Mouse (Mus musculus) CH12.LX (cell line): ENCODE results near the gene Schip1. TPM values are rescaled to one million over a fixed set of nuclear protein-coding genes. Genes with fewer than 3 reads are reported as not detected.

ENCODE experiments used
- DNase-seq: peaks from one replicate; pipeline ENCODE4 v3.0.0-alpha.2; 2013; ENCODE audit errors: extremely low read depth
- H3K27ac ChIP-seq: 2 replicates; pipeline ENCODE4 v1.5.1; 2012; ENCODE audit warnings: low read depth, mild to moderate bottlenecking, control low read depth, moderate library complexity; ENCODE audit not compliant: insufficient read depth
- H3K27me3 ChIP-seq: replicated peaks from 2 replicates; pipeline ENCODE3; 2012; ENCODE audit warnings: inconsistent platforms
- H3K36me3 ChIP-seq, 2 experiments: replicated peaks in 1 of 2; 2 replicates each; pipeline versions ENCODE3 to v1.6.1; 2012; ENCODE audit warnings: inconsistent platforms in 1 of 2, low read length in 1 of 2, mild to moderate bottlenecking in 1 of 2, mixed read lengths in 1 of 2, moderate library complexity in 1 of 2; ENCODE audit not compliant: control insufficient read depth in 1 of 2, insufficient read depth in 1 of 2
- H3K4me1 ChIP-seq, 2 experiments: 2 replicates each; pipeline ENCODE4 v1.6.1; 2012; ENCODE audit warnings: inconsistent platforms in 1 of 2, moderate library complexity in 1 of 2; ENCODE audit not compliant: insufficient read depth in 2 of 2, control insufficient read depth in 1 of 2
- H3K4me2 ChIP-seq: 2 replicates; pipeline ENCODE4 v1.6.1; 2012; ENCODE audit warnings: low read depth, mild to moderate bottlenecking, control low read depth; ENCODE audit not compliant: poor library complexity, insufficient read depth, severe bottlenecking
- H3K4me3 ChIP-seq, 3 experiments: fragments of 150-350 bp in 1 of 3; sonication (generic) in 1 of 3; replicated peaks in 1 of 3; 2 replicates each; pipeline versions ENCODE3 to v1.5.1; 2011 to 2012; ENCODE audit warnings: low read depth in 2 of 3, low read length in 2 of 3, mild to moderate bottlenecking in 2 of 3, moderate library complexity in 2 of 3, control low read depth in 1 of 3, improper control_type of control experiment in 1 of 3, inconsistent platforms in 1 of 3, mixed read lengths in 1 of 3; ENCODE audit not compliant: poor library complexity in 1 of 3
- H3K79me2 ChIP-seq: replicated peaks from 2 replicates; pipeline ENCODE4 v1.6.1; 2012; ENCODE audit warnings: mild to moderate bottlenecking, moderate library complexity; ENCODE audit not compliant: control insufficient read depth, poor library complexity, insufficient read depth, severe bottlenecking; ENCODE audit errors: extremely low read depth
- H3K9ac ChIP-seq: 2 replicates; pipeline ENCODE4 v1.6.1; 2012; ENCODE audit warnings: low read depth, mild to moderate bottlenecking, control low read depth, moderate library complexity; ENCODE audit not compliant: insufficient read depth
- H3K9me3 ChIP-seq: replicated peaks from 2 replicates; pipeline ENCODE3; 2012; ENCODE audit warnings: low read length, inconsistent platforms, mixed read lengths
- CHD1 ChIP-seq: IDR thresholded peaks from 2 replicates; pipeline ENCODE4 v1.6.1; 2012; ENCODE audit warnings: low read depth, low read length, improper control_type of control experiment, inconsistent platforms
- CTCF ChIP-seq, 2 experiments: IDR thresholded peaks in 1 of 2; conservative IDR thresholded peaks in 1 of 2; 2 replicates each; pipeline ENCODE4 v1.5.1; 2011 to 2012; ENCODE audit warnings: low read depth in 2 of 2, low read length in 2 of 2, improper control_type of control experiment in 1 of 2, inconsistent platforms in 1 of 2, mild to moderate bottlenecking in 1 of 2, moderate library complexity in 1 of 2
- EP300 ChIP-seq: IDR thresholded peaks from 2 replicates; pipeline ENCODE4 v1.6.1; 2011; ENCODE audit warnings: low read length, improper control_type of control experiment
- ETS1 ChIP-seq: conservative IDR thresholded peaks from 2 replicates; pipeline ENCODE4 v1.6.1; 2012; ENCODE audit warnings: low read depth, mild to moderate bottlenecking, inconsistent platforms, low read length, improper control_type of control experiment, moderate library complexity
- GABPA ChIP-seq: IDR thresholded peaks from 2 replicates; pipeline ENCODE4 v1.6.1; 2012; ENCODE audit warnings: low read depth, low read length, improper control_type of control experiment, inconsistent platforms; ENCODE audit not compliant: insufficient replicate concordance
- HCFC1 ChIP-seq: IDR thresholded peaks from 2 replicates; pipeline ENCODE4 v1.6.1; 2012; ENCODE audit warnings: low read depth, mild to moderate bottlenecking, inconsistent platforms, low read length, improper control_type of control experiment
- IRF4 ChIP-seq: IDR thresholded peaks from 2 replicates; pipeline ENCODE4 v1.6.1; 2014; ENCODE audit warnings: low read depth, mild to moderate bottlenecking, inconsistent platforms, low read length, improper control_type of control experiment
- JUN ChIP-seq: IDR thresholded peaks from 2 replicates; pipeline ENCODE4 v1.6.1; 2011; ENCODE audit warnings: low read depth, mild to moderate bottlenecking, low read length, improper control_type of control experiment, moderate library complexity; ENCODE audit not compliant: insufficient read depth
- MAZ ChIP-seq: IDR thresholded peaks from 2 replicates; pipeline ENCODE4 v1.6.1; 2012; ENCODE audit warnings: low read depth, mild to moderate bottlenecking, inconsistent platforms, low read length, improper control_type of control experiment, moderate library complexity
- MEF2A ChIP-seq: IDR thresholded peaks from 2 replicates; pipeline ENCODE4 v1.6.1; 2014; ENCODE audit warnings: low read depth, mild to moderate bottlenecking, inconsistent platforms, low read length, improper control_type of control experiment, borderline replicate concordance
- MXI1 ChIP-seq: IDR thresholded peaks from 2 replicates; pipeline ENCODE4 v1.6.1; 2011; ENCODE audit warnings: mild to moderate bottlenecking, low read depth, low read length, improper control_type of control experiment
- MYC ChIP-seq: IDR thresholded peaks from 2 replicates; pipeline ENCODE4 v1.6.1; 2011; ENCODE audit warnings: low read depth, mild to moderate bottlenecking, improper control_type of control experiment, low read length
- NELFE ChIP-seq: IDR thresholded peaks from 2 replicates; pipeline ENCODE4 v1.6.1; 2011; ENCODE audit warnings: low read depth, low read length, improper control_type of control experiment
- NRF1 ChIP-seq: IDR thresholded peaks from 2 replicates; pipeline ENCODE4 v1.6.1; 2014; ENCODE audit warnings: low read depth, mild to moderate bottlenecking, inconsistent platforms, low read length, improper control_type of control experiment, moderate library complexity
- POLR2A ChIP-seq: IDR thresholded peaks from 2 replicates; pipeline ENCODE4 v1.6.1; 2011; ENCODE audit warnings: low read depth, mild to moderate bottlenecking, improper control_type of control experiment, low read length
- RAD21 ChIP-seq: IDR thresholded peaks from 2 replicates; pipeline ENCODE4 v1.6.1; 2011; ENCODE audit warnings: low read depth, mild to moderate bottlenecking, low read length, improper control_type of control experiment, moderate library complexity
- SIN3A ChIP-seq: IDR thresholded peaks from 2 replicates; pipeline ENCODE4 v1.6.1; 2012; ENCODE audit warnings: low read length, improper control_type of control experiment, inconsistent platforms
- TBP ChIP-seq: conservative IDR thresholded peaks from 2 replicates; pipeline ENCODE4 v1.6.1; 2011; ENCODE audit warnings: low read depth, low read length, improper control_type of control experiment
- UBTF ChIP-seq: IDR thresholded peaks from 2 replicates; pipeline ENCODE4 v1.6.1; 2012; ENCODE audit warnings: low read depth, mild to moderate bottlenecking, inconsistent platforms, low read length, improper control_type of control experiment, moderate library complexity
- USF1 ChIP-seq: IDR thresholded peaks from 2 replicates; pipeline ENCODE4 v1.6.1; 2014; ENCODE audit warnings: low read depth, mild to moderate bottlenecking, inconsistent platforms, low read length, improper control_type of control experiment
- ZC3H11A ChIP-seq: IDR thresholded peaks from 2 replicates; pipeline ENCODE4 v1.6.1; 2012; ENCODE audit warnings: low read depth, mild to moderate bottlenecking, inconsistent platforms, low read length, improper control_type of control experiment
- ZMIZ1 ChIP-seq: IDR thresholded peaks from 2 replicates; pipeline ENCODE4 v1.6.1; 2012; ENCODE audit warnings: low read depth, mild to moderate bottlenecking, inconsistent platforms, low read length, improper control_type of control experiment
- ZNF384 ChIP-seq: IDR thresholded peaks from 2 replicates; pipeline ENCODE4 v1.6.1; 2012; ENCODE audit warnings: low read depth, low read length, improper control_type of control experiment, inconsistent platforms
- dilution Hi-C: fragments of 300-500 bp; cut with MboI; formaldehyde crosslinking; loops from 2 replicates; pipeline ENCODE4 v1.14.3; 2020; ENCODE audit warnings: low sequenced_read_pairs; ENCODE audit not compliant: extremely low pct_unique_long_range_greater_than_20kb, extremely low pct_ligation_motif_present
- in situ Hi-C: fragments of 300-500 bp; cut with MboI; formaldehyde crosslinking; loops from 3 replicates; pipeline ENCODE4 v1.14.3; 2019; ENCODE audit warnings: low sequenced_read_pairs, low pct_ligation_motif_present, low pct_unique_long_range_greater_than_20kb, mixed read lengths
- polyA plus RNA-seq: library from polyadenylated mRNA; unstranded; fragments of >175 nt; gene quantifications from 2 replicates; pipeline ENCODE4 v1.2.1, GENCODE M21; 2012; ENCODE audit warnings: low read depth; ENCODE audit not compliant: insufficient read length
- total RNA-seq, 2 experiments: library from RNA; depleted of rRNA; stranded (reverse); fragments of 300-350 nt in 1 of 2; fragments of >200 nt in 1 of 2; gene quantifications; 2 replicates each; pipeline ENCODE4 v1.2.3; 2012 to 2014

The Schip1 gene
- total and polyA plus RNA-seq, 3 experiments: 0.25 to 0.36 TPM; not detected in 1

GRCm38 (mm10) chr3:68556891-68557290 lies 492.3 kb downstream of the Schip1 start:
- Histone ChIP-seq H3K36me3 (no peaks in the 10 kb centered on the region), H3K4me1 (peaks cover 0 to 8% of the 10 kb centered on the region in 2 experiments; a peak in 2 of 4 replicates), H3K9me3 (no peaks in the 10 kb centered on the region), H3K27ac (no peak overlapping the region), H3K4me3 (no peak overlapping the region), H3K27me3 (no peaks in the 10 kb centered on the region), H3K9ac (no peak overlapping the region), H3K79me2 (no peaks in the 10 kb centered on the region), H3K4me2 (no peak overlapping the region; the same call in 1 of the 2 replicates)
- dilution Hi-C loops: no loop called here
- TF ChIP-seq HCFC1 (no peak), IRF4 (peak; percentile 52; the same call in 1 of the 2 replicates)
- in situ Hi-C loops: no loop called here
- DNase-seq: no peak

GRCm38 (mm10) chr3:68558744-68559143 lies 494.1 kb downstream of the Schip1 start:
- dilution Hi-C loops: no loop called here
- Histone ChIP-seq H3K9me3 (no peaks in the 10 kb centered on the region), H3K79me2 (no peaks in the 10 kb centered on the region), H3K36me3 (no peaks in the 10 kb centered on the region), H3K4me1 (peaks cover 0 to 12% of the 10 kb centered on the region in 2 experiments; a peak in 2 of 4 replicates), H3K27me3 (no peaks in the 10 kb centered on the region), H3K27ac (no peak overlapping the region), H3K4me3 (no peak overlapping the region), H3K4me2 (no peak overlapping the region), H3K9ac (no peak overlapping the region)
- no peak for DNase-seq
- no peak for TF ChIP-seq TBP
- TF ChIP-seq RAD21: no peak
- no peak for TF ChIP-seq SIN3A
- TF ChIP-seq UBTF: no peak
- TF ChIP-seq CTCF (conservative IDR thresholded peaks at IDR 0.05 in 1 of 2, IDR thresholded peaks at IDR 0.05 in 1 of 2; ENCODE audit: low read depth in 2 of 2, low read length in 2 of 2): no peak
- TF ChIP-seq EP300: no peak
- TF ChIP-seq ETS1: no peak
- TF ChIP-seq POLR2A: no peak
- no peak for TF ChIP-seq USF1
- TF ChIP-seq MXI1: no peak
- in situ Hi-C loops: no loop called here

- TF ChIP-seq RAD21 (no peak), CHD1 (no peak), ZMIZ1 (no peak), JUN (no peak), ZC3H11A (no peak), NELFE (no peak), GABPA (no peak), MYC (no peak), HCFC1 (no peak), MXI1 (no peak), ZNF384 (no peak), TBP (no peak), NRF1 (no peak), POLR2A (no peak), USF1 (no peak), MEF2A (no peak), MAZ (no peak)
- H3K9me3 ChIP-seq: no peaks in the 10 kb centered on the region
- no peak overlapping the region for H3K27ac ChIP-seq
- H3K27me3 ChIP-seq: no peaks in the 10 kb centered on the region
- dilution Hi-C loops: no loop called here
- no peaks in the 10 kb centered on the region for H3K36me3 ChIP-seq
- no peak overlapping the region for H3K9ac ChIP-seq
- in situ Hi-C loops: no loop called here
- no peak for DNase-seq
- no peak overlapping the region for H3K4me2 ChIP-seq
- peaks cover 0 to 19% of the 10 kb centered on the region in 2 experiments; a peak in 2 of 4 replicates for H3K4me1 ChIP-seq
- no peaks in the 10 kb centered on the region for H3K79me2 ChIP-seq
- H3K4me3 ChIP-seq: no peak overlapping the region
Measured at GRCm38 (mm10) chr3:68560057-68560456, 495.5 kb downstream of the Schip1 start.
